Mouse (Mus musculus): ENCODE measurements around the gene Eif2s1. TPM values are rescaled to one million over a fixed set of nuclear protein-coding genes. Genes with fewer than 3 reads are reported as not detected.

Gene Eif2s1
- polyA plus RNA-seq, 1 experiment, result not detected

DNA sequence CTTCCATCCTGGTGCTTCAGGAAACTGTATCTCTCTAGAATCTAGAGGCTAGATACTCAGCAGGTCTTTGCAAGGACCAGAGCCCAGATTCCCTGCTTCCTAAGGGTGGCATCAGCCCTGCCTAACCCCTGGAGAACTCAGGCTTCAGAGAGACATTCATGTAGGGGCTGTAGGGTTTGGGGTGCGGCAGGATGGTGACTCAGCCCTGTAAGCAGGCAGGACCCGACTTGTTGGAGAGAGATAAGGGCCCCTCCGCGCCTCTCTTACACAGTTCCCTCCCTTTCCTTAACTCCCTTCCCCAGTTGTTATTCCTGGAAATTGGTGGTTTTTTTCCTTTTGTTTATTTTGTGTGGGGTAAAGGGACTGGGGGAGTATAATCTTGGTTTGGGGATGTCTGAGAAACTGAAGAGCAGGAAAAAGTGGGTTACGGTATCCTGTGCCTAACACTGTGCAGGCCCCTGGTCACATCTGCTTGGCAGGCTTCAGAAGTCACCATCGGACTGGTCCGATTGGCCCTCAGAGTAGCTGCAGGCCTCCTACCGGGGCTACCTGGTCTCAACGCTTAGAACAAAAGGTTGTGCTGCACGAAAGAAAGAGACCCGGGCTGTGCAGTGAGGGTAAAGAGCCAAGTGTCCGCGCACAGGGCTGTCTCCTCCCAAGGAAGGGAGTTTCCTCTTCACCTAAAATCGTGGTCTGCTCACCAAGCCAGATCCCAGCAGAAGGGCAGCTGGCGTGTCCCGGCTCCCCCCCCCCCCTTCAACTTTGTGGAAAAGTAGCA, 49.3 kb downstream of the Eif2s1 start:
- 21% methylated on average over 16 of the region's 16 CpGs for WGBS

DNA sequence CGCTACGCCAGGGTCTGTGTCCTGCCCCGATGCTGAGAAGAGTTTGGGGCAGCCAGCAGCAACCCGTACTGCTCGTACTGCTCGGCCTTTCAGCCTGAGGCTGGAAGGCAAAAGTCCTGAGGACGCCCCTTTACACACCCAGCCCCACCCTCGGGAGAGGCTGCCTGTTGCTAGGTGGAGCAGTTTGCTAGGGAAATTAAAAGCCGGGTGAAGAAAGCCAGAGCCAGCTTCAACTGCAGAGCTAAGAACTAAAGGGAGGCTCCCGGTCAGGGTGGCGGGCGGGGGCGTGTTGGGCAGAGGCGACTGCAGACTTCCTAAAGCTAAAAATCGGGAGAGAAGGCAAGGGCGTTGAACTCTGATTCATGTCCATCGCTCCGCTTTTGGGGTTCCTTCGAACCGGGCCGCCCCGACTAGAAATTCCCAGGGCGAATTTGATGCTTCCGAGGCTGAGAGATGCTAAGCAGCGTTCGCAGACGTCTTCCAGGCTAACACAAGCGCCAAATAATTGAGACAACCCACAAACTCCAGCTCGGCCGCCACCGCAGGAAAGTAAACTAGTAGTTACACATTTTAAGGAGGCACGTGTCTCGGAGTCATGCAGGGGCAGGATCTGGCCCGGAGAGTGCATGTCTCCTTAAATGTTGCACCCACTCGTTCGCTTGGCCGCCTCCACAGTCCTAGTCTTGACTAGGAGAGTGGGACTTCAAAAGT, 50.2 kb downstream of the Eif2s1 start:
- WGBS, result 3% methylated on average over 37 of the region's 37 CpGs
- Histone ChIP-seq H3K4me1 (ENCODE audit: control insufficient read depth, insufficient read depth, low read length) (peaks cover 15% of the 10 kb centered on the region), H3K27ac (ENCODE audit: insufficient read depth, low read depth, low read length) (no peak overlapping the region), H3K4me3 (ENCODE audit: insufficient read depth, low read depth, low read length) (peak overlapping the region; percentile 15; the same call in 1 of the 2 replicates)
- no peak for TF ChIP-seq CTCF (IDR thresholded peaks at IDR 0.05; ENCODE audit: insufficient read depth, low read depth, low read length)
- TF ChIP-seq POLR2A (IDR thresholded peaks at IDR 0.05; ENCODE audit: insufficient read depth, low read depth, low read length), result no peak

More for the DNA sequence above, 49.3 kb downstream of the Eif2s1 start:
- H3K27ac ChIP-seq (ENCODE audit: insufficient read depth, low read depth, low read length), result no peak overlapping the region
- peaks cover 20% of the 10 kb centered on the region for H3K4me1 ChIP-seq (ENCODE audit: control insufficient read depth, insufficient read depth, low read length)
- no peak overlapping the region for H3K4me3 ChIP-seq (ENCODE audit: insufficient read depth, low read depth, low read length)
- TF ChIP-seq POLR2A (IDR thresholded peaks at IDR 0.05; ENCODE audit: insufficient read depth, low read depth, low read length) (no peak), CTCF (IDR thresholded peaks at IDR 0.05; ENCODE audit: insufficient read depth, low read depth, low read length) (no peak)

DNA sequence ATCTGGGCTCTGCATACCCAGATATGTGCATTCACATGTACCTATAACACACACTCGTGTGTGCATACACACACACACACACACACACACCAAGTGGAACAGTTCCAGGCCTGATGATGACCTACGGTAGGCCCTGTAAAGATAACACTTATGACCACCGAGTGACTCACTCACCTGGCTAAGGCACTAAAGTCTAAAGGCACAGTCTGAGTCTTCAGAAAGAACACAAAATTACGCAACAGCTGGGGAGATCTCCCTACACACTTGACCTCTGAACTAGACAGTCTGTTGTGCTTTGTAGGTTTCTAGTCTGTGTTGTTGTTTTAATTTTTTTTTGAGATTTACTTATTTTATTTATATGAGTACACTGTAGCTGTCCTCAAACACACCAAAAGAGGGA, 52.8 kb downstream of the Eif2s1 start:
- WGBS, result 89% methylated on average over 4 of the region's 4 CpGs
- Histone ChIP-seq H3K4me3 (ENCODE audit: insufficient read depth, low read depth, low read length) (no peak overlapping the region), H3K27ac (ENCODE audit: insufficient read depth, low read depth, low read length) (no peak overlapping the region), H3K4me1 (ENCODE audit: control insufficient read depth, insufficient read depth, low read length) (peaks cover 14% of the 10 kb centered on the region)
- no peak for TF ChIP-seq POLR2A (IDR thresholded peaks at IDR 0.05; ENCODE audit: insufficient read depth, low read depth, low read length)
- TF ChIP-seq CTCF (IDR thresholded peaks at IDR 0.05; ENCODE audit: insufficient read depth, low read depth, low read length), result no peak

DNA sequence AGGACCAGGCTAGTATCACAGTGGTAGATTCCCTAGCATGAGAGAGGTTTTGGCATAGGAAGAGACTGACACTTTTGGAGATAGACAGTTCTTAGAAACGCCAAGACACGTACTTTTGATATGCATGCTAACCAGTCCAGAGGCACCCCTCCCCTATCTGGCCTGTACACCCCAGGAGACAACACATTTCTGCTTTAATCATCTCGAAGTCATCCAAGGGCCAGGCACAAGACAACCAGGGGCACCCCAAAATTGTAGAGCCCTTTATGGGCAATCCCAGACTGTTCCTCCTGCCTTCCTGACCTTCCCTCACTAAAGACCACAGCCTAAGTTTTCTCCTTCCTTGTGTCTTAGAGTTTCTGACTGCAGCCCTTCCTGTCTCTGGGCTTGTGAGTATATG, 53.9 kb downstream of the Eif2s1 start:
- H3K4me3 ChIP-seq (ENCODE audit: insufficient read depth, low read depth, low read length), result no peak overlapping the region
- 82% methylated on average over 3 of the region's 3 CpGs for WGBS
- peaks cover 14% of the 10 kb centered on the region for H3K4me1 ChIP-seq (ENCODE audit: control insufficient read depth, insufficient read depth, low read length)
- H3K27ac ChIP-seq (ENCODE audit: insufficient read depth, low read depth, low read length), result no peak overlapping the region
- TF ChIP-seq CTCF (IDR thresholded peaks at IDR 0.05; ENCODE audit: insufficient read depth, low read depth, low read length) (no peak), POLR2A (IDR thresholded peaks at IDR 0.05; ENCODE audit: insufficient read depth, low read depth, low read length) (no peak)

DNA sequence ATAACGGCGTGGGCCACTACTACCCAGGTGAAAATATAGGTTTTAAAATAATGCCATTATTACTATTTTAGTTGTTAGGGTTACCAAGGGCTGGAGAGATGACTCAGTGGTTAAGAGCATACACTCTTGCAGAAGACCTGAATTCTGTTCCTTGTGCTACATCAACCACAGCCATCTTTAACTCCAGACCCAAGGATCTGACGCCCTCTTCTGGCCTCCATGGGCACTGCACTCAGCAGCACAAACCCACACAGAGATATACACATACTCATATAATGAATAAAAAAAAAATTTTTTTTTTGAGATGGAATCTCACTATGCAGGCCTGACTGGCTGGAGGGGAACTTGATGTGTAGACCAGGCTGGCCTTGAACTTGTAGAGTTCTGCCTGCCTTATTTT, 54.7 kb downstream of the Eif2s1 start:
- H3K4me1 ChIP-seq (ENCODE audit: control insufficient read depth, insufficient read depth, low read length), result peaks cover 10% of the 10 kb centered on the region
- WGBS, result 78% methylated on average over 3 of the region's 3 CpGs
- TF ChIP-seq CTCF (IDR thresholded peaks at IDR 0.05; ENCODE audit: insufficient read depth, low read depth, low read length) (no peak), POLR2A (IDR thresholded peaks at IDR 0.05; ENCODE audit: insufficient read depth, low read depth, low read length) (no peak)

GRCm38 (mm10) chr12:78918227-78919078, 56.8 kb downstream of the Eif2s1 start:
- TF ChIP-seq POLR2A (IDR thresholded peaks at IDR 0.05; ENCODE audit: insufficient read depth, low read depth, low read length), result no peak
- peak; percentile 62; the same call in 1 of the 2 replicates for TF ChIP-seq CTCF (IDR thresholded peaks at IDR 0.05; ENCODE audit: insufficient read depth, low read depth, low read length)
- H3K27ac ChIP-seq (ENCODE audit: insufficient read depth, low read depth, low read length), result no peak overlapping the region
- WGBS, result 18% methylated on average over 11 of the region's 11 CpGs
- H3K4me1 ChIP-seq (ENCODE audit: control insufficient read depth, insufficient read depth, low read length), result no peaks in the 10 kb centered on the region
- H3K4me3 ChIP-seq (ENCODE audit: insufficient read depth, low read depth, low read length), result no peak overlapping the region

More for the DNA sequence above, 54.7 kb downstream of the Eif2s1 start:
- H3K27ac ChIP-seq (ENCODE audit: insufficient read depth, low read depth, low read length), result no peak overlapping the region
- H3K4me3 ChIP-seq (ENCODE audit: insufficient read depth, low read depth, low read length), result no peak overlapping the region

DNA sequence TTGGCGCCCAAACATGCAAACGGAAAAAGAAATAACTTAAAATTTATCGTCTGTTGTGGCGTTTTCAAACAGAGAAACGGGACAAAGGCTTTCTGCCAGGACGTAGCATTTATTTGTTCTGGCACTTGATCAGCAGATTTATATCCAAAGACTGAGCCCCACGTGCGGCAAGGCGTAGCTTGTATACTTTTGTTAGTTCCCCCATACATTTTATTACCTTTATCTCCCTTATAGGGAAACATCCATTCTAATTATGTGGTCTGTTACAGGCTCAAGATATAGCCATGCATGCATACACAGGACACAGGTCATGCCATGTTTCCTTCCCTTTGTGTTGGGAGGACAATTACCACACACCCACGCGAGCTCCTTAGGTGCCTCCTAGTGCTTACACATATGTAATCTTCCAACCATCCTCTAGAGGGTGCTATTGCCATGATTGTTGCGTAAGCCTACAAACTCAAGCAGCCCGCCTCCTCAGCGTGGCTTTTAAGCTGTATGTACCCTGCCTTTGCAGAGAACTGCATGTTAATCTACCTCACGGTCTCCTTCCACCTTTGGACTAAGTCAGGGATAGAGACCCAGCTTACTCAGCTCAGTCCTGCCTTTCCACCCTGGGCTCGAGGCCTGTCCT, 57.6 kb downstream of the Eif2s1 start:
- 26% methylated on average over 16 of the region's 16 CpGs for WGBS
- Histone ChIP-seq H3K4me1 (ENCODE audit: control insufficient read depth, insufficient read depth, low read length) (no peaks in the 10 kb centered on the region), H3K4me3 (ENCODE audit: insufficient read depth, low read depth, low read length) (no peak overlapping the region), H3K27ac (ENCODE audit: insufficient read depth, low read depth, low read length) (no peak overlapping the region)
- TF ChIP-seq CTCF (IDR thresholded peaks at IDR 0.05; ENCODE audit: insufficient read depth, low read depth, low read length) (no peak), POLR2A (IDR thresholded peaks at IDR 0.05; ENCODE audit: insufficient read depth, low read depth, low read length) (no peak)

- TF ChIP-seq POLR2A (IDR thresholded peaks at IDR 0.05; ENCODE audit: insufficient read depth, low read depth, low read length), result no peak
- no peak for TF ChIP-seq CTCF (IDR thresholded peaks at IDR 0.05; ENCODE audit: insufficient read depth, low read depth, low read length)
- 77% methylated on average over 4 of the region's 4 CpGs for WGBS
- H3K4me1 ChIP-seq (ENCODE audit: control insufficient read depth, insufficient read depth, low read length), result no peaks in the 10 kb centered on the region
- H3K4me3 ChIP-seq (ENCODE audit: insufficient read depth, low read depth, low read length), result no peak overlapping the region
- H3K27ac ChIP-seq (ENCODE audit: insufficient read depth, low read depth, low read length), result no peak overlapping the region
These were observed 59.8 kb downstream of the Eif2s1 start for GRCm38 (mm10) chr12:78921421-78921820.

Measured in olfactory bulb, adult 2 months (tissue).